ENCODE assay signal across 8 mouse cellular contexts in genomic region chr5:33630061-33630460, GRCm38 (mm10). TPM values are rescaled to one million over a fixed set of nuclear protein-coding genes. Genes with fewer than 3 reads are reported as not detected.
DNase-seq lines count a peak whose midpoint lies in the region; ATAC-seq and TF ChIP-seq lines count a peak whose summit lies in the region.

No protein-coding gene starts in this region.

- no peaks in the 10 kb centered on the region for H3K27me3 ChIP-seq in forebrain, embryonic 16.5 days (replicated peaks; ENCODE audit: control insufficient read depth, insufficient read depth, low read length)
- H3K27me3 ChIP-seq in intestine, embryonic 14.5 days (replicated peaks; ENCODE audit: control insufficient read depth, insufficient read depth, low read length), result no peaks in the 10 kb centered on the region
- no peaks in the 10 kb centered on the region for H3K27me3 ChIP-seq in lung, embryonic 16.5 days (ENCODE audit: control insufficient read depth, insufficient read depth, low read depth, low read length)
- no peaks in the 10 kb centered on the region for H3K27me3 ChIP-seq in small intestine, adult 2 months (ENCODE audit: control insufficient read depth, insufficient read depth, low read length)

- DNase-seq in layer of hippocampus, adult 9-11 months, result peak; percentile 42
- DNase-seq in layer of hippocampus, postnatal 14 days (ENCODE audit: low spot score in 2 of 2), result no peak
- peak; percentile 68 for DNase-seq in adrenal gland, postnatal 10 days
- DNase-seq in intestine, embryonic 14.5 days (ENCODE audit: low spot score), result no peak
- no peak for DNase-seq in left cerebral cortex, postnatal 36 days (ENCODE audit: low spot score in 2 of 2)

- H3K27ac ChIP-seq in forebrain, embryonic 16.5 days (ENCODE audit: low read length), result peak overlapping the region; percentile 56
- peak overlapping the region; percentile 47 for H3K27ac ChIP-seq in intestine, embryonic 14.5 days (ENCODE audit: low read depth)
- peak overlapping the region; percentile 43 for H3K27ac ChIP-seq in lung, embryonic 16.5 days (ENCODE audit: low read length)
- H3K27ac ChIP-seq in small intestine, adult 2 months (ENCODE audit: insufficient read depth, low read depth, low read length), result peak overlapping the region; percentile 83

- H3K4me2 ChIP-seq in forebrain, embryonic 16.5 days (ENCODE audit: low read length), result peak overlapping the region; percentile 85
- peak overlapping the region; percentile 75 for H3K4me2 ChIP-seq in intestine, embryonic 14.5 days (ENCODE audit: low read length)
- peak overlapping the region; percentile 71 for H3K4me2 ChIP-seq in lung, embryonic 16.5 days (ENCODE audit: low read depth, low read length)

- H3K4me1 ChIP-seq in forebrain, embryonic 16.5 days (replicated peaks; ENCODE audit: control insufficient read depth, insufficient read depth, low read length), result peaks cover 19% of the 10 kb centered on the region
- peaks cover 14% of the 10 kb centered on the region for H3K4me1 ChIP-seq in intestine, embryonic 14.5 days (replicated peaks; ENCODE audit: control insufficient read depth, insufficient read depth, low read length)
- H3K4me1 ChIP-seq in lung, embryonic 16.5 days (replicated peaks; ENCODE audit: control insufficient read depth, insufficient read depth, low read length), result peaks cover 10% of the 10 kb centered on the region
- H3K4me1 ChIP-seq in small intestine, adult 2 months (ENCODE audit: control insufficient read depth, insufficient read depth, insufficient read length, low read length), result peaks cover 5% of the 10 kb centered on the region

- peak overlapping the region; percentile 68 for H3K9ac ChIP-seq in forebrain, embryonic 16.5 days (replicated peaks; ENCODE audit: low read depth, low read length)
- peak overlapping the region; percentile 51 for H3K9ac ChIP-seq in intestine, embryonic 14.5 days (ENCODE audit: low read length)
- H3K9ac ChIP-seq in lung, embryonic 16.5 days (ENCODE audit: low read length), result peak overlapping the region; percentile 61

- ATAC-seq in forebrain, embryonic 16.5 days, result peak; percentile 7
- peak; percentile 32; the same call in 1 of the 2 replicates for ATAC-seq in intestine, embryonic 14.5 days (replicated peaks; ENCODE audit: low FRiP score, low TSS enrichment, low read depth)
- ATAC-seq in lung, embryonic 16.5 days (ENCODE audit: low read depth), result peak; percentile 43

- intact Hi-C loops in left cerebral cortex, postnatal 36 days (cut with DNase I), result no loop called here

- WGBS in forebrain, embryonic 16.5 days, result 8% methylated on average over 9 of the region's 9 CpGs
- WGBS in intestine, embryonic 14.5 days, result 3% methylated on average over 9 of the region's 9 CpGs
- WGBS in lung, embryonic 16.5 days, result 2% methylated on average over 9 of the region's 9 CpGs
- 2% methylated on average over 9 of the region's 9 CpGs for WGBS in small intestine, adult 2 months

- TF ChIP-seq CTCF in small intestine, adult 2 months (IDR thresholded peaks at IDR 0.05; ENCODE audit: extremely low read depth, insufficient read length, insufficient replicate concordance, low read depth, low read length), result no peak

- H3K9me3 ChIP-seq in forebrain, embryonic 16.5 days (ENCODE audit: control insufficient read depth, low read length), result no peaks in the 10 kb centered on the region
- no peaks in the 10 kb centered on the region for H3K9me3 ChIP-seq in intestine, embryonic 14.5 days (ENCODE audit: control insufficient read depth, low read length)
- no peaks in the 10 kb centered on the region for H3K9me3 ChIP-seq in lung, embryonic 16.5 days (ENCODE audit: control insufficient read depth, low read length)

- no peak for TF ChIP-seq POLR2A in small intestine, adult 2 months (IDR thresholded peaks at IDR 0.05; ENCODE audit: low read depth, low read length)

- H3K4me3 ChIP-seq in forebrain, embryonic 16.5 days (replicated peaks; ENCODE audit: low read length), result peak overlapping the region; percentile 83
- H3K4me3 ChIP-seq in intestine, embryonic 14.5 days (ENCODE audit: low read depth, low read length), result peak overlapping the region; percentile 88
- H3K4me3 ChIP-seq in lung, embryonic 16.5 days (ENCODE audit: low read length), result peak overlapping the region; percentile 81
- peak overlapping the region; percentile 74 for H3K4me3 ChIP-seq in small intestine, adult 2 months (ENCODE audit: low read depth, low read length)

- H3K36me3 ChIP-seq in forebrain, embryonic 16.5 days (ENCODE audit: control insufficient read depth, insufficient read depth), result no peaks in the 10 kb centered on the region
- H3K36me3 ChIP-seq in intestine, embryonic 14.5 days (ENCODE audit: control insufficient read depth, insufficient read depth, low read length), result no peaks in the 10 kb centered on the region
- H3K36me3 ChIP-seq in lung, embryonic 16.5 days (ENCODE audit: control insufficient read depth, insufficient read depth, low read length), result no peaks in the 10 kb centered on the region
- no peaks in the 10 kb centered on the region for H3K36me3 ChIP-seq in small intestine, adult 2 months (ENCODE audit: control insufficient read depth, insufficient read depth, low read length)

RNA-seq across cellular contexts. Expression of gene Gm9903, which starts 0.3 kb away (rescaled TPM):
- under 1 TPM; 0.64 to 0.92 TPM for total RNA-seq in layer of hippocampus, postnatal 14 days (2021)
- under 1 TPM; 0.39 to 0.48 TPM for total RNA-seq in adrenal gland, postnatal 10 days (2021)
- 0.60 and 0.98 TPM in 2 replicates for polyA plus RNA-seq in forebrain, embryonic 16.5 days (2015; fragmentation: Nextera tagmentation; extraction: Ambion mirVana)
- polyA plus RNA-seq in intestine, embryonic 14.5 days (2014; fragmentation: Nextera tagmentation; extraction: Ambion mirVana), result 0.27 and 0.46 TPM in 2 replicates
- 0.16 and 0.39 TPM in 2 replicates for polyA plus RNA-seq in lung, embryonic 16.5 days (2015; fragmentation: Nextera tagmentation; extraction: Ambion mirVana)
- 0.14 and 0.27 TPM in 2 replicates for polyA plus RNA-seq in small intestine, adult 2 months (2012; rRNA removed)
- 1 to 10 TPM in 1 of 2 experiments, under 1 TPM in 1; 0.64 to 1.7 TPM for total RNA-seq in left cerebral cortex, postnatal 36 days (2021)

RNA-seq across cellular contexts. Expression of gene Fam53a, which starts 0.6 kb away (rescaled TPM):
- 10 to 100 TPM; 25.5 to 27.1 TPM for total RNA-seq in layer of hippocampus, postnatal 14 days (2021)
- total RNA-seq in adrenal gland, postnatal 10 days (2021), result 10 to 100 TPM; 25.2 to 28.6 TPM
- 39.9 and 41.7 TPM in 2 replicates for polyA plus RNA-seq in forebrain, embryonic 16.5 days (2015; fragmentation: Nextera tagmentation; extraction: Ambion mirVana)
- 67.4 and 69.8 TPM in 2 replicates for polyA plus RNA-seq in intestine, embryonic 14.5 days (2014; fragmentation: Nextera tagmentation; extraction: Ambion mirVana)
- 44.3 and 53.6 TPM in 2 replicates for polyA plus RNA-seq in lung, embryonic 16.5 days (2015; fragmentation: Nextera tagmentation; extraction: Ambion mirVana)
- 58.1 and 60.2 TPM in 2 replicates for polyA plus RNA-seq in small intestine, adult 2 months (2012; rRNA removed)
- total RNA-seq in left cerebral cortex, postnatal 36 days (2021), result 10 to 100 TPM; 24.6 to 28.6 TPM

RNA-seq across cellular contexts. Expression of gene Slbp, which starts 22.3 kb away (rescaled TPM):
- total RNA-seq in layer of hippocampus, postnatal 14 days (2021), result 10 to 100 TPM; 22.0 to 24.7 TPM
- total RNA-seq in adrenal gland, postnatal 10 days (2021), result 10 to 100 TPM; 50.1 to 56.5 TPM
- 126 and 130 TPM in 2 replicates for polyA plus RNA-seq in forebrain, embryonic 16.5 days (2015; fragmentation: Nextera tagmentation; extraction: Ambion mirVana)
- 214 and 230 TPM in 2 replicates for polyA plus RNA-seq in intestine, embryonic 14.5 days (2014; fragmentation: Nextera tagmentation; extraction: Ambion mirVana)
- polyA plus RNA-seq in lung, embryonic 16.5 days (2015; fragmentation: Nextera tagmentation; extraction: Ambion mirVana), result 242 and 259 TPM in 2 replicates
- 16.7 and 25.4 TPM in 2 replicates for polyA plus RNA-seq in small intestine, adult 2 months (2012; rRNA removed)
- 10 to 100 TPM; 22.5 to 26.4 TPM for total RNA-seq in left cerebral cortex, postnatal 36 days (2021)

RNA-seq across cellular contexts. Expression of gene Tacc3, which starts 27.9 kb away (rescaled TPM):
- 10 to 100 TPM in 1 of 2 experiments, 1 to 10 TPM in 1; 9.8 to 12.0 TPM for total RNA-seq in layer of hippocampus, postnatal 14 days (2021)
- 10 to 100 TPM; 24.0 to 31.5 TPM for total RNA-seq in adrenal gland, postnatal 10 days (2021)
- 71.9 and 85.2 TPM in 2 replicates for polyA plus RNA-seq in forebrain, embryonic 16.5 days (2015; fragmentation: Nextera tagmentation; extraction: Ambion mirVana)
- polyA plus RNA-seq in intestine, embryonic 14.5 days (2014; fragmentation: Nextera tagmentation; extraction: Ambion mirVana), result 174 and 191 TPM in 2 replicates
- 190 and 214 TPM in 2 replicates for polyA plus RNA-seq in lung, embryonic 16.5 days (2015; fragmentation: Nextera tagmentation; extraction: Ambion mirVana)
- 4.0 and 7.7 TPM in 2 replicates for polyA plus RNA-seq in small intestine, adult 2 months (2012; rRNA removed)
- 1 to 10 TPM; 6.0 to 6.1 TPM for total RNA-seq in left cerebral cortex, postnatal 36 days (2021)

RNA-seq across cellular contexts. Expression of gene Tmem129, which starts 28.2 kb away (rescaled TPM):
- total RNA-seq in layer of hippocampus, postnatal 14 days (2021), result 10 to 100 TPM; 21.7 to 25.5 TPM
- 10 to 100 TPM; 18.6 to 21.7 TPM for total RNA-seq in adrenal gland, postnatal 10 days (2021)
- polyA plus RNA-seq in forebrain, embryonic 16.5 days (2015; fragmentation: Nextera tagmentation; extraction: Ambion mirVana), result 35.4 and 39.1 TPM in 2 replicates
- polyA plus RNA-seq in intestine, embryonic 14.5 days (2014; fragmentation: Nextera tagmentation; extraction: Ambion mirVana), result 39.3 and 42.4 TPM in 2 replicates
- polyA plus RNA-seq in lung, embryonic 16.5 days (2015; fragmentation: Nextera tagmentation; extraction: Ambion mirVana), result 41.0 and 41.8 TPM in 2 replicates
- polyA plus RNA-seq in small intestine, adult 2 months (2012; rRNA removed), result 25.6 and 34.8 TPM in 2 replicates
- 10 to 100 TPM; 24.4 to 27.5 TPM for total RNA-seq in left cerebral cortex, postnatal 36 days (2021)

Comparison
In these comparisons a context has a peak if more than half of its experiments do, and no peak if none do; other contexts are left out.
1. DNase-seq: peak in layer of hippocampus, adult 9-11 months (single experiment) and adrenal gland, postnatal 10 days (single experiment); none in layer of hippocampus, postnatal 14 days (0 of 2), intestine, embryonic 14.5 days (single experiment) and left cerebral cortex, postnatal 36 days (0 of 2).
2. Peak in every context shown above with its lines, with median percentiles within 50 percentile points of each other: ATAC-seq, H3K27ac ChIP-seq, H3K4me2 ChIP-seq, H3K4me3 ChIP-seq and H3K9ac ChIP-seq.